Mouse (Mus musculus): ENCODE results near the gene Rnf217.

The Rnf217 gene

GRCm38 (mm10) chr10:31551850-31552249, 57.1 kb downstream of the Rnf217 start:
- no peak for DNase-seq

GRCm38 (mm10) chr10:31551362-31551761, 57.6 kb downstream of the Rnf217 start:
- DNase-seq, result no peak

DNA sequence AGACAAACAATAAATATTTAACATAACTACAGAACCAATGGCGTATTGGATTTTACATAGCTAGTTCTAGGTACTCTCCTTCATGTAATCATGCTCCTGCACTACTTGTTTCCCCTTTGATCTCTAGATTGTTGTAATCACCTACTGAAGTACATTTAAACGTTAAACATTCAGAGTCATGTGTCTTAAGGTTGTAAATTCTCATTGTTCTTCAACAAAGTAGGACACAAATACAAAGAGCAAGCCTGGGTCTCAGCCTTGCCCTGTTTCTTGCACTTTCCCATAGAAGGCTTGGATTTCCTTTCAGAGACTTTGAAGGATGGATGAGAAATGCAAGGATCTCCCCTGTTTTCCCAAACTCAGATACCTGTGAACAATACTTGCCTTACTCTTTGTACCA, 61.8 kb downstream of the Rnf217 start:
- DNase-seq, result no peak

- DNase-seq, result no peak
Measured at GRCm38 (mm10) chr10:31544149-31544942, 64.6 kb downstream of the Rnf217 start.

GRCm38 (mm10) chr10:31540518-31540917, 68.5 kb downstream of the Rnf217 start:
- no peak for DNase-seq

DNA sequence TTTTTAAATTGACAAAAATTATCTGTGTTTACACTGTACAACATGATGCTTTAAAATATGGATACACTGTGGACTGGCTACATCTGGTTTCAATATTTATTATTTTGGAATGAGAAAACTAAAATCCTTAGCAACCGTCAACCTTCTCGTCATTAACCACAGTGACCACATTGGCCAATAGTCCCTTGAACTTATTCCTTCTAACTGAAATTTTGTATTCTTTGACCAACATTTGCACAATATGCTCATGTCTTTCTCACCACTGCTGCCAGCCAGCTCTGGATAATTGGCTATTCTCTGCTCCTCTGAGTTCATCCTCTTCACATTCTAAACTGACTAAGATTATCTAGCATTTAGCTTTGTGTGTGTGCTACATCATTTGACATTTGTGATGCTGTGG, 69.6 kb downstream of the Rnf217 start:
- DNase-seq, result no peak

- no peak for DNase-seq
Measured at GRCm38 (mm10) chr10:31538721-31539120, 70.3 kb downstream of the Rnf217 start.

DNA sequence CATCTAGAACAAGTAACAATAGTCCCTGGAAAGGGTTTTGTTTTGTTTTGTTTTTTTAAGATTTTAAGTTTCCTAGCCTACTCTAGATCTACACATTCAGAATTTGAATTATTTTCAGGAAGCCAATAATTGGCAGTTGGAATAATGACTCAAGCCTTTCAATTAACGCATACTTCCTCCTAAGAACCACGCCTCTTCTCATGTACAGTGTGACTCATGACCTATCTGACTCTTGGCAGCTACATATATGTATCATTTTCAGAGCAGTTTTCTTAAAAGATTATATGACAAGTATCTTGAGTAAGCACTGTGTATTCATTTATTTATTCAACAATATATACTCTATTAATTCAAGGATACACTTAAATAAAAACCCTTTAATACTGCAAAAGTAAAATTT, 70.7 kb downstream of the Rnf217 start:
- DNase-seq, result no peak

GRCm38 (mm10) chr10:31537213-31537612, 71.8 kb downstream of the Rnf217 start:
- no peak for DNase-seq

DNA sequence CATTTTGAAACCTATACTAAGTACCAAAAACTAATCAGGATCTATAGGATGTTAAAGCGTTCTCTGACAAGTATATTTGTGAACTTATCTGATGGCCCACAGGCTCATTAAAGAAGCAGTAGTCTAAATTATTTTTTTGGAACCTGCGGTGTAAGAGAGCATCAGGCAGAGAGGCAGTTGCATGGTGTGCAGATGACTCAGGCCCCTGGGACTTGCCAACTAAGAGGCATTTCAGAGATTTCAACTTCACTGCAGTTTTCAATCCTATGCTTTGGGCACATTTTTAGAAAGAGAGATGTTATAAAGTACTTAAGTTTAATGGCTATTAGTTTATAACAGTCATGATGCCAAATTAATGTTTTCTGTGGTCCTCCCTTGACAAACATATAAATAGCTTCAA, 73.9 kb downstream of the Rnf217 start:
- no peak for DNase-seq

- DNase-seq, result no peak
Measured at GRCm38 (mm10) chr10:31533270-31533826, 75.6 kb downstream of the Rnf217 start.

- DNase-seq, result no peak
Measured at GRCm38 (mm10) chr10:31532782-31533181, 76.2 kb downstream of the Rnf217 start.

- no peak for DNase-seq
Measured at GRCm38 (mm10) chr10:31528297-31528984, 80.5 kb downstream of the Rnf217 start.

DNA sequence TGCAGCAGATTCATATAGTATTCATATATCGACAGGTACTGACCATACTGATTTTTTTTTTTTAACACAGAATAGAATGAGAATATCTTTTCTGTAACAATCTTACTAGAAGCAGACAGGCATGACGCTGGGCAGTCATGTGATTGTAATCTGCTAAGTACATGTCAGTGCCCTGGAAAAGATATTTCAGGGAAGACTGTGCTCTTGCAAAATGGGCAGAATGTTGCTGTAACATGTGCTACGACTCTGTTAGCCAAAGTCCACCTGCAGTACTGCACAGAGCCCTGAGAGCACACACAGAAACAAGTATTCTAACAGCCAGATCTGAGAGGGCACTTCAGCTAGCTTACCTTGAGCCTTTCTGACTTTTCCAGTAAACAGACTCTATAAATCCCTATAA, 83.3 kb downstream of the Rnf217 start:
- no peak for DNase-seq

DNA sequence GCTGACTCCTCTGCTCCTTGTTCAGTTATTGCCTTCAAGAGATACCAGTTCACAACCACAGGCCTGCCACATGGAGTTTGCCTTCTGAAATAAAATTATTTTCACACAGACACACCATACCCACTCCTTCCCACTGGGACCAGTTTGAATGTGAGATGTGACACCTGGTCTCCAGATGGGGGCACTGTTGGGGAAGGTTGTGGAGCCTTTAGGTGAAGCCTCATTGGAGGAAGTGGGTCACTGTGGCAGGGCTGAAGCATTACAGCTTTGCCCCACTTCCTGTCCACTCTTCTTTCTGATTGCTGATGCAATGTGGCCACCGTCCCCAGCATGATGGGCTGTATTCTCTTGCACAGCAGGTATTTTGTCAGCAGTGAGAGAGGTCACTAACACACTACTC, 89.6 kb downstream of the Rnf217 start:
- DNase-seq, result no peak

DNA sequence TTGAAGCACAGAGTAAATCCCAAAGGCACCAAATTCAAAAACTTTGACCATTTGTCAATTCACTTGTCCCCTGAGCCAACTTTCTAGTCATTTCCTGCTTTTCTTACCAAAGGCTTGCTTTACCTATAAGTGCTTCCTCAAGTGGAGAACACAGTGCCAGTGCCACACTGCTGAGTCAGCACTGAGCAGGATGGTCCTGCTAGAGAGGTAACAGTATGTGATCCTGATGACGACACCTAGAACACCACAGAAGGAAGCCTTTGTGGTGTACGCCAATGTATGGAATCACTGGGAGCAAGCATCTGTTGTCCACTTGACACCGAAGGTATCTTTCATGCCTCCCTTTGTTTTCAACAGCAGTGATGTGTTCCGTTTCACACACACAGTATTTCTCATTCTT, 90.8 kb downstream of the Rnf217 start:
- peak; percentile 10 for DNase-seq

- DNase-seq, result no peak
Measured at GRCm38 (mm10) chr10:31517192-31517591, 91.8 kb downstream of the Rnf217 start.

GRCm38 (mm10) chr10:31515897-31516296, 93.1 kb downstream of the Rnf217 start:
- no peak for DNase-seq

GRCm38 (mm10) chr10:31504134-31504551, 104.8 kb downstream of the Rnf217 start:
- peak; percentile 69 for DNase-seq

DNA sequence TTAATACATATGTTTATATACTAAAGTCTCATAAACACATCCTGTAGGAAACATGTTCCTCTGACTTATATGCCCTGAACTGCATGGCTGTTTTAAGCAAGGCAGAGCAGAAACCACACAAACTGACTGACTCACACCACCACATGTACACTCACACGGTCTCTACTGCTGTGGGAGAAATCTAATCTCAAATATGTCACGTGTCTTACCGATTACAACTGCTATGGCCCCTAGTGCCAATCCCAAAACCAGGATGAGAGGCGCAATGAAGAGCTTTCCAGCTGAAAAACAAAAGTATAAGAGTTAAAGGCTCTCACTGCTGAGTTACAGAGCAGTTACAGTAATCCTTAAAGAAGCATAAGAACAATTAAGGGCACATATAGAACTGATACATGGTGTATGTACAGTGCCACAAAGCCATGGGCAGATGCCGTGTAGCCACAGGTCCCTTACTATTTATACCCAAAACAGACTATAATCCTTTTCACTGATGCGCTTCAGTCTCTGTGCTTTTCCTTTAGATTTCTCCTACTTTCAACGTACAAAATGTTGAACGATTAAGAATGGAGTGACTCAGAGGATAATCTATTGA, 105.3 kb downstream of the Rnf217 start:
- DNase-seq, result no peak

DNA sequence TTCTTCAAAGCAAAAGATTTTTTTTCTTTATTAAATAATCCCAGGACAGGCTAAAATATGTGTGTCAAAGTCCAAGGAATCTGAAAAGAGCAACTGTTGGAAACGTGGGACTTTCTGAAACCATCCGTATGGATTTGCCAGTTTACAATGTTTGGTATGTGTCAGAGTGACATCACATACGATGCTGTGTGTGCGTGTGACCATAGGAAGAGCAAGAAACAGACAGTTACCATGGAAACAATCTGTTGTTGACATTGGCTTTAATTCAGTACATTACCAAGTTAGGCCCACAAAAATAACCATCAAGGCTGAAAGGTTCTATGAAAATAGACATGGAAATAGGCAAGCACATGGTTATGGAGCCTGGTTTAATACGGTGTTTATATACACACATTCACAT, 107.3 kb downstream of the Rnf217 start:
- DNase-seq, result no peak

- no peak for DNase-seq
Measured at GRCm38 (mm10) chr10:31496931-31497330, 112.1 kb downstream of the Rnf217 start.

- peak; percentile 41 for DNase-seq
Measured at GRCm38 (mm10) chr10:31495826-31496225, 113.2 kb downstream of the Rnf217 start.

- DNase-seq, result no peak
Measured at GRCm38 (mm10) chr10:31494296-31494695, 114.7 kb downstream of the Rnf217 start.
